Mouse (Mus musculus) cortical plate, adult 2 months (tissue): ENCODE data around the gene Micu1. TPM values are rescaled to one million over a fixed set of nuclear protein-coding genes. Genes with fewer than 3 reads are reported as not detected.

Experiments used
- H3K27ac ChIP-seq: fragments of 200-500 bp; 2 replicates; pipeline ENCODE4 v1.5.1; 2012; ENCODE audit warnings: low read length, control low read depth, inconsistent platforms; ENCODE audit not compliant: insufficient read depth
- H3K4me1 ChIP-seq: fragments of 200-500 bp; 2 replicates; pipeline ENCODE4 v1.6.1; 2011; ENCODE audit warnings: low read length; ENCODE audit not compliant: control insufficient read depth, insufficient read depth
- H3K4me3 ChIP-seq: fragments of 200-500 bp; 2 replicates; pipeline ENCODE4 v1.5.1; 2011; ENCODE audit warnings: mild to moderate bottlenecking, low read length, control low read depth; ENCODE audit not compliant: insufficient read depth
- CTCF ChIP-seq: fragments of 200-500 bp; IDR thresholded peaks from 2 replicates; pipeline ENCODE4 v1.5.1; 2011; ENCODE audit warnings: mild to moderate bottlenecking, control low read depth, low read length; ENCODE audit not compliant: insufficient read depth; ENCODE audit errors: extremely low read depth
- POLR2A ChIP-seq: fragments of 200-500 bp; IDR thresholded peaks from 2 replicates; pipeline ENCODE4 v1.6.1; 2011; ENCODE audit warnings: mild to moderate bottlenecking, low read length, control low read depth; ENCODE audit not compliant: insufficient read depth; ENCODE audit errors: extremely low read depth
- polyA plus RNA-seq: library from polyadenylated mRNA; depleted of rRNA; stranded (reverse); fragments of >200 nt; gene quantifications from 2 replicates; pipeline ENCODE4 v1.2.3, GENCODE M21; 2012

The Micu1 gene
- polyA plus RNA-seq, 1 experiment: 144 TPM

- H3K27ac ChIP-seq: no peak overlapping the region
- H3K4me1 ChIP-seq: no peaks in the 10 kb centered on the region
- H3K4me3 ChIP-seq: no peak overlapping the region
- TF ChIP-seq CTCF: no peak
- TF ChIP-seq POLR2A: no peak
Observed at GRCm38 (mm10) chr10:59743969-59744368, 41.7 kb downstream of the Micu1 start.

- H3K4me1 ChIP-seq: no peaks in the 10 kb centered on the region
- H3K27ac ChIP-seq: no peak overlapping the region
- no peak for TF ChIP-seq POLR2A
- no peak for TF ChIP-seq CTCF
- H3K4me3 ChIP-seq: no peak overlapping the region
Observed at GRCm38 (mm10) chr10:59747334-59747733, 45.1 kb downstream of the Micu1 start.

GRCm38 (mm10) chr10:59748699-59749200 is 46.5 kb downstream of the Micu1 start:
- H3K4me1 ChIP-seq: no peaks in the 10 kb centered on the region
- no peak overlapping the region for H3K27ac ChIP-seq
- no peak for TF ChIP-seq POLR2A
- no peak for TF ChIP-seq CTCF
- no peak overlapping the region for H3K4me3 ChIP-seq

DNA sequence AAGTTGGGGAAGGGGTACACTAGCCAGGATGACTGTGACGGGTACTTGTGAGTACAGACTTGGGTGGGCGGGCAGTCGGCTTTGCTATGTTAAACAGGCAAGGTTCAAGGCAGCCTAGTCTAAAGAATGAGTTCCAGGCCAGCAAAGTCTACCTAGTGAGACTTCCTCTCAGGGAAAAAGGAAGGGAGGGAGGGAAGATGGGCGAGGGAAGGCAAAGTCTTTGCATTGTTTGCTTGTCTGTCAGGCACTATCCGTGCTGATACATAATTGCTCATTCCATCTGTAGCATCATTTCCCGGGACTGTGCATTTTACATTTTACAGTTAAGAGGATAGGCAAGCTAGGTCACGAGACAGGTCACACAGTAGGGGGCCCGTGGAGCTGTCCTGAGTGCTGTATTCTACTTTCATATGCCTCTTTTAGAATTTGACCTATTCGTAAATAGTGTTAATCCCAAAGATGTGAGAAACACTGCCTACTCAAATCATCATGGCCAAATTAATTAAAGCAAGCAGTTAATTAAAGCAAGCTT is 51.3 kb downstream of the Micu1 start:
- Histone ChIP-seq H3K27ac (no peak overlapping the region), H3K4me3 (no peak overlapping the region), H3K4me1 (no peaks in the 10 kb centered on the region)
- no peak for TF ChIP-seq POLR2A
- no peak for TF ChIP-seq CTCF

DNA sequence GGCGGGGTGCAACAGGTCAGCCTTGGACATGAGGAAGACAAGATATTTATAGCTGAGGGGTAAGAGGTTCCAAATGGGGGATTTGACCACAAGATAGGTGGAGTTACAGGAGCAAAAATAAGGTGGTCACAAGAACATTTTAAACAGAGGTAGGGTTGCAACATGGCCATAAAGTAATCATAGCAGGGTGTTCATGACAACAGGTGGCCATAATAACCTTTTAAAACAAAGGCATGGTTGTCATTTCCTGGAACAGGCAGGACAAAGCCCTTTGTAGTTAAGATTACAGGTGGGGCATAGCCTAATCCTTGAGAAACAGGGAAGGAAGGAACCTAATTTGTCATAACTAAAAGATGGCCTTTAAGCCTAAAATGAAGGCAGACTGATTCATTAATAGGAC is 51.8 kb downstream of the Micu1 start:
- Histone ChIP-seq H3K27ac (no peak overlapping the region), H3K4me1 (no peaks in the 10 kb centered on the region), H3K4me3 (no peak overlapping the region)
- no peak for TF ChIP-seq POLR2A
- TF ChIP-seq CTCF: no peak

- TF ChIP-seq POLR2A (no peak), CTCF (no peak)
- H3K27ac ChIP-seq: no peak overlapping the region
- no peaks in the 10 kb centered on the region for H3K4me1 ChIP-seq
- H3K4me3 ChIP-seq: no peak overlapping the region
Observed at GRCm38 (mm10) chr10:59754901-59755300, 52.6 kb downstream of the Micu1 start.

GRCm38 (mm10) chr10:59755681-59756080 is 53.4 kb downstream of the Micu1 start:
- no peak for TF ChIP-seq CTCF
- no peak for TF ChIP-seq POLR2A
- no peak overlapping the region for H3K4me3 ChIP-seq
- H3K4me1 ChIP-seq: no peaks in the 10 kb centered on the region
- no peak overlapping the region for H3K27ac ChIP-seq

DNA sequence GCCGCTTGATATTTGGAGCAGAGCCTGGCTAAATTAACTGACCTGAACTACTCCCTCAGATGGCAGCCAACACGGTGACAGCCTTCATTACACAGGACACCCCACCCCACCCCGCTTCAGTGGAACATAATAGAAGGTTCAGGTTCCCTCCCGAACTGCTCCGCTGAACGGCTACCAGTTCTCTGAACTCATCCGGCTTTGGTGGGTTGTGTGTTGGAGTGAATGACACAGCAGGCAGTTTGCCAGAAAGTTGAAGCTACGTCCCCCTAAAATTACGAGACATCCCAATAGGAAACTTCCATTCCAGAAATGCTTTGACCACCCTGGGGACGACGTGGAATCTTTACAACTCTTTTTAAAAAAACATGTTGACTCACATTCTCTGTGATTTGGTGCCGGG is 53.8 kb downstream of the Micu1 start:
- Histone ChIP-seq H3K4me3 (no peak overlapping the region), H3K4me1 (no peaks in the 10 kb centered on the region), H3K27ac (no peak overlapping the region)
- TF ChIP-seq POLR2A (no peak), CTCF (no peak)

DNA sequence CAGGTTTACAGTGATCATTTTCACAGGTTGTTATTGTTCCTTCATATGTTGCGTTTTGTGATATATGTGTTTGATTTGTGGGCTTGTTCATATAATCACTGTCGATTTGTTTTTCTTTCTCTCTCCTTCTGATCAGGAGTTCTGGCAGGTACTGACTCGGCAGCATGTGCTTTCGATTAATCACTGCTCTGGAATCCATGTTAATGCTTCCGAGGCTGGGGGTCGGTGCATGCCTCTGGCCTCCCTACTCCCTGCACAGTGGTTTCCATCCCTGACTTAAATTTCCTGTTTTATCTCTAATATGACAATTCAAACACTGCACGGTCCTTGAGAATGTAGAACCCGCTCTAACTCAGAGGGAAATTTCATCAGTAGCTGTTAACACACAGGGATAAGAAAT is 54.3 kb downstream of the Micu1 start:
- Histone ChIP-seq H3K4me3 (no peak overlapping the region), H3K4me1 (no peaks in the 10 kb centered on the region), H3K27ac (no peak overlapping the region)
- TF ChIP-seq POLR2A (no peak), CTCF (no peak)

- no peaks in the 10 kb centered on the region for H3K4me1 ChIP-seq
- H3K27ac ChIP-seq: no peak overlapping the region
- TF ChIP-seq CTCF (no peak), POLR2A (no peak)
- H3K4me3 ChIP-seq: no peak overlapping the region
Observed at GRCm38 (mm10) chr10:59764781-59765180, 62.5 kb downstream of the Micu1 start.
